Mouse (Mus musculus) CD4-positive, CD25-positive, alpha-beta regulatory T cell, adult 4 months (primary cell): Measurements from ENCODE around the gene Nav2. TPM values are rescaled to one million over a fixed set of nuclear protein-coding genes. Genes with fewer than 3 reads are reported as not detected.

Source experiments
- ATAC-seq: one replicate; pipeline ENCODE4 v1.8.0; 2017
- polyA plus RNA-seq, 2 experiments: library from polyadenylated mRNA; unstranded; fragments of 100-300 nt; shearing (Covaris generic); gene quantifications; one replicate each; pipeline ENCODE4 v1.2.1; 2017

Gene Nav2
- polyA plus RNA-seq, 2 experiments from 2014 or later: 30.6 to 45.1 TPM

GRCm38 (mm10) chr7:49163789-49164188 is 255.3 kb downstream of the Nav2 start:
- no peak for ATAC-seq

- ATAC-seq: no peak
Observed at GRCm38 (mm10) chr7:49164868-49165267, 256.4 kb downstream of the Nav2 start.

GRCm38 (mm10) chr7:49172926-49173325 is 264.4 kb downstream of the Nav2 start:
- no peak for ATAC-seq

- ATAC-seq: no peak
Observed at GRCm38 (mm10) chr7:49175784-49176409, 267.4 kb downstream of the Nav2 start.

GRCm38 (mm10) chr7:49176590-49177201 is 268.2 kb downstream of the Nav2 start:
- ATAC-seq: no peak

GRCm38 (mm10) chr7:49178217-49178616 is 269.7 kb downstream of the Nav2 start:
- peak; percentile 26 for ATAC-seq

- ATAC-seq: no peak
Observed at GRCm38 (mm10) chr7:49181010-49181409, 272.5 kb downstream of the Nav2 start.

GRCm38 (mm10) chr7:49182427-49182826 is 273.9 kb downstream of the Nav2 start:
- ATAC-seq: no peak

GRCm38 (mm10) chr7:49183696-49184095 is 275.2 kb downstream of the Nav2 start:
- ATAC-seq: no peak

GRCm38 (mm10) chr7:49185991-49186390 is 277.5 kb downstream of the Nav2 start:
- no peak for ATAC-seq

- no peak for ATAC-seq
Observed at GRCm38 (mm10) chr7:49189364-49189763, 280.8 kb downstream of the Nav2 start.

GRCm38 (mm10) chr7:49190231-49190985 is 281.9 kb downstream of the Nav2 start:
- ATAC-seq: no peak

GRCm38 (mm10) chr7:49191081-49191678 is 282.7 kb downstream of the Nav2 start:
- ATAC-seq: no peak

- no peak for ATAC-seq
Observed at GRCm38 (mm10) chr7:49192061-49192695, 283.7 kb downstream of the Nav2 start.

- no peak for ATAC-seq
Observed at GRCm38 (mm10) chr7:49195711-49196147, 287.2 kb downstream of the Nav2 start.

GRCm38 (mm10) chr7:49199366-49199765 is 290.9 kb downstream of the Nav2 start:
- no peak for ATAC-seq

GRCm38 (mm10) chr7:49200270-49200669 is 291.8 kb downstream of the Nav2 start:
- ATAC-seq: peak; percentile 82

GRCm38 (mm10) chr7:49202971-49203370 is 294.5 kb downstream of the Nav2 start:
- peak; percentile 54 for ATAC-seq

GRCm38 (mm10) chr7:49204856-49205255 is 296.3 kb downstream of the Nav2 start:
- no peak for ATAC-seq

GRCm38 (mm10) chr7:49205551-49205950 is 297.0 kb downstream of the Nav2 start:
- ATAC-seq: no peak

GRCm38 (mm10) chr7:49206775-49207676 is 298.5 kb downstream of the Nav2 start:
- ATAC-seq: no peak

- ATAC-seq: no peak
Observed at GRCm38 (mm10) chr7:49209526-49209925, 301.0 kb downstream of the Nav2 start.
